Mouse (Mus musculus) heart, embryonic 13.5 days (tissue): ENCODE measurements around the gene Surf6. TPM values are rescaled to one million over a fixed set of nuclear protein-coding genes. Genes with fewer than 3 reads are reported as not detected.

Experiments
- ATAC-seq: fragments of 200-750 bp; cut with Nextera tagmentation; 2 replicates; pipeline ENCODE4 v1.8.0; 2017; ENCODE audit warnings: moderate TSS enrichment; ENCODE audit not compliant: insufficient number of reproducible peaks, low FRiP score, low TSS enrichment; ENCODE audit errors: extremely low read depth
- H3K27ac ChIP-seq: fragments of 300-500 bp; sonication (generic); replicated peaks from 2 replicates; pipeline ENCODE4 v1.5.1; 2015; ENCODE audit warnings: moderate library complexity, mild to moderate bottlenecking, inconsistent platforms
- H3K27me3 ChIP-seq: fragments of 300-500 bp; sonication (generic); replicated peaks from 2 replicates; pipeline ENCODE4 v1.6.1; 2015; ENCODE audit warnings: mild to moderate bottlenecking, inconsistent platforms
- H3K36me3 ChIP-seq: fragments of 300-500 bp; sonication (generic); 2 replicates; pipeline ENCODE4 v1.6.1; 2015; ENCODE audit warnings: mild to moderate bottlenecking, inconsistent platforms
- H3K4me1 ChIP-seq: fragments of 300-500 bp; sonication (generic); 2 replicates; pipeline ENCODE4 v1.6.1; 2015; ENCODE audit warnings: inconsistent platforms
- H3K4me2 ChIP-seq: fragments of 300-500 bp; sonication (generic); 2 replicates; pipeline ENCODE4 v1.6.1; 2015; ENCODE audit warnings: inconsistent platforms, mild to moderate bottlenecking, moderate library complexity
- H3K4me3 ChIP-seq: fragments of 300-500 bp; sonication (generic); 2 replicates; pipeline ENCODE4 v1.5.1; 2015; ENCODE audit warnings: moderate library complexity, mild to moderate bottlenecking, inconsistent platforms
- H3K9ac ChIP-seq: fragments of 300-500 bp; sonication (generic); 2 replicates; pipeline ENCODE4 v1.6.1; 2015; ENCODE audit warnings: inconsistent platforms, mild to moderate bottlenecking, moderate library complexity
- H3K9me3 ChIP-seq: fragments of 300-500 bp; sonication (generic); 2 replicates; pipeline ENCODE4 v1.6.1; 2016; ENCODE audit warnings: inconsistent platforms
- WGBS: fragments of 180-500 bp; shearing (Covaris S2); methylation state at CpG from one replicate; pipeline ENCODE4 v1.1.7; 2015; ENCODE audit warnings: mixed read lengths; 5-methylcytosine and 5-hydroxymethylcytosine counted together
- polyA plus RNA-seq: library from polyadenylated mRNA; unstranded; fragments of >200 nt; fragmentation: Nextera tagmentation; extraction: Ambion mirVana; gene quantifications from 2 replicates; pipeline ENCODE4 v1.2.1, GENCODE M21; 2015

Surf6 gene
- polyA plus RNA-seq, 1 experiment from 2014 or later = 12.8 TPM

- no peak for ATAC-seq
- 45% methylated on average over 1 of the region's 1 CpGs for WGBS
- Histone ChIP-seq H3K27me3 (no peaks in the 10 kb centered on the region), H3K9me3 (no peaks in the 10 kb centered on the region), H3K27ac (no peak overlapping the region), H3K4me1 (peaks cover 50% of the 10 kb centered on the region), H3K9ac (no peak overlapping the region), H3K4me2 (peak overlapping the region; percentile 84; the same call in 1 of the 2 replicates), H3K36me3 (peaks cover 65% of the 10 kb centered on the region), H3K4me3 (no peak overlapping the region)
These were observed 27.7 kb upstream of the Surf6 start for GRCm38 (mm10) chr2:26930390-26930789.

GRCm38 (mm10) chr2:26927745-26928476, 25.2 kb upstream of the Surf6 start:
- H3K27me3 ChIP-seq = no peaks in the 10 kb centered on the region
- peaks cover 90% of the 10 kb centered on the region for H3K36me3 ChIP-seq
- H3K4me1 ChIP-seq = peaks cover 47% of the 10 kb centered on the region
- ATAC-seq = no peak
- H3K9me3 ChIP-seq = no peaks in the 10 kb centered on the region
- H3K9ac ChIP-seq = no peak overlapping the region
- H3K4me2 ChIP-seq = no peak overlapping the region
- no peak overlapping the region for H3K4me3 ChIP-seq
- H3K27ac ChIP-seq = no peak overlapping the region
- 79% methylated on average over 6 of the region's 6 CpGs for WGBS

- Histone ChIP-seq H3K27ac (peak overlapping the region; percentile 45), H3K27me3 (no peaks in the 10 kb centered on the region), H3K9ac (no peak overlapping the region), H3K4me3 (no peak overlapping the region), H3K4me1 (peaks cover 26% of the 10 kb centered on the region), H3K4me2 (no peak overlapping the region), H3K36me3 (peaks cover 89% of the 10 kb centered on the region), H3K9me3 (no peaks in the 10 kb centered on the region)
- 51% methylated on average over 9 of the region's 9 CpGs for WGBS
- ATAC-seq = no peak
These were observed 19.1 kb upstream of the Surf6 start for GRCm38 (mm10) chr2:26921784-26922183.

- ATAC-seq = no peak
- WGBS = 88% methylated on average over 6 of the region's 6 CpGs
- peaks cover 75% of the 10 kb centered on the region for H3K36me3 ChIP-seq
These were observed 17.6 kb upstream of the Surf6 start for GRCm38 (mm10) chr2:26920190-26920855.

GRCm38 (mm10) chr2:26919684-26920083, 17.0 kb upstream of the Surf6 start:
- Histone ChIP-seq H3K27ac (no peak overlapping the region), H3K36me3 (peaks cover 68% of the 10 kb centered on the region), H3K9ac (no peak overlapping the region), H3K4me2 (no peak overlapping the region), H3K9me3 (no peaks in the 10 kb centered on the region), H3K27me3 (no peaks in the 10 kb centered on the region), H3K4me1 (peaks cover 40% of the 10 kb centered on the region), H3K4me3 (no peak overlapping the region)
- 80% methylated on average over 3 of the region's 3 CpGs for WGBS
- ATAC-seq = no peak

More at GRCm38 (mm10) chr2:26920190-26920855, 17.6 kb upstream of the Surf6 start:
- Histone ChIP-seq H3K27me3 (no peaks in the 10 kb centered on the region), H3K4me3 (no peak overlapping the region), H3K27ac (no peak overlapping the region), H3K9ac (no peak overlapping the region), H3K9me3 (no peaks in the 10 kb centered on the region), H3K4me2 (no peak overlapping the region), H3K4me1 (peaks cover 34% of the 10 kb centered on the region)

- Histone ChIP-seq H3K4me3 (peak overlapping the region; percentile 87), H3K27ac (peak overlapping the region; percentile 82), H3K4me2 (peak overlapping the region; percentile 100), H3K27me3 (no peaks in the 10 kb centered on the region), H3K9ac (peak overlapping the region; percentile 92), H3K4me1 (peaks cover 50% of the 10 kb centered on the region), H3K9me3 (no peaks in the 10 kb centered on the region), H3K36me3 (peaks cover 68% of the 10 kb centered on the region)
- 2% methylated on average over 13 of the region's 13 CpGs for WGBS
- ATAC-seq = no peak
These were observed 14.1 kb upstream of the Surf6 start for GRCm38 (mm10) chr2:26916738-26917137.

- Histone ChIP-seq H3K9ac (peak within 1 kb of the TSS; percentile 92), H3K4me2 (peak within 1 kb of the TSS; percentile 100), H3K4me3 (peak within 1 kb of the TSS; percentile 87), H3K9me3 (no peaks in the 10 kb centered on the region), H3K36me3 (peaks cover 67% of the 10 kb centered on the region), H3K4me1 (peaks cover 50% of the 10 kb centered on the region), H3K27me3 (no peaks in the 10 kb centered on the region), H3K27ac (peak within 1 kb of the TSS; percentile 82)
- peak; percentile 61 for ATAC-seq
- 1% methylated on average over 47 of the region's 47 CpGs for WGBS
These were observed 13.4 kb upstream of the Surf6 start, which contains the start of the genes Surf2 and Surf1 for GRCm38 (mm10) chr2:26915927-26916728. Gene Surf2 (plus strand): TSS chr2:26916367. Gene Surf1 (minus strand): TSS chr2:26916530.

GRCm38 (mm10) chr2:26914148-26914941, 11.7 kb upstream of the Surf6 start:
- H3K9ac ChIP-seq = no peak overlapping the region
- H3K4me2 ChIP-seq = no peak overlapping the region
- WGBS = 61% methylated on average over 8 of the region's 8 CpGs
- H3K4me1 ChIP-seq = peaks cover 57% of the 10 kb centered on the region
- H3K27me3 ChIP-seq = no peaks in the 10 kb centered on the region
- H3K9me3 ChIP-seq = no peaks in the 10 kb centered on the region
- H3K27ac ChIP-seq = no peak overlapping the region
- H3K4me3 ChIP-seq = no peak overlapping the region
- peaks cover 50% of the 10 kb centered on the region for H3K36me3 ChIP-seq
- no peak for ATAC-seq

- Histone ChIP-seq H3K9ac (no peak overlapping the region), H3K4me2 (no peak overlapping the region), H3K4me1 (peaks cover 64% of the 10 kb centered on the region), H3K9me3 (no peaks in the 10 kb centered on the region), H3K27ac (no peak overlapping the region), H3K27me3 (no peaks in the 10 kb centered on the region), H3K36me3 (peaks cover 42% of the 10 kb centered on the region), H3K4me3 (peak overlapping the region; percentile 3; the same call in 1 of the 2 replicates)
- WGBS = 73% methylated on average over 17 of the region's 17 CpGs
- no peak for ATAC-seq
These were observed 10.9 kb upstream of the Surf6 start for GRCm38 (mm10) chr2:26913416-26914147.

GRCm38 (mm10) chr2:26912253-26912770, 9.6 kb upstream of the Surf6 start:
- Histone ChIP-seq H3K4me3 (peak overlapping the region; percentile 96), H3K36me3 (peaks cover 47% of the 10 kb centered on the region), H3K4me1 (peaks cover 63% of the 10 kb centered on the region), H3K27ac (no peak overlapping the region), H3K27me3 (no peaks in the 10 kb centered on the region), H3K9ac (peak overlapping the region; percentile 100), H3K9me3 (no peaks in the 10 kb centered on the region), H3K4me2 (peak overlapping the region; percentile 86)
- no peak for ATAC-seq
- 67% methylated on average over 5 of the region's 5 CpGs for WGBS
